In genomic region chr10:116196596-116197415, GRCm38 (mm10) we compare ENCODE assay signal across 8 mouse cellular contexts.
DNase-seq lines count a peak whose midpoint lies in the region; ATAC-seq lines count a peak whose summit lies in the region.

No protein-coding gene starts in this region.

- peak overlapping the region; percentile 33 for H3K4me3 ChIP-seq in heart, embryonic 10.5 days
- H3K4me3 ChIP-seq in hindbrain, embryonic 11.5 days (ENCODE audit: low read depth, low read length) = no peak overlapping the region
- no peak overlapping the region for H3K4me3 ChIP-seq in neural tube, embryonic 14.5 days (ENCODE audit: low read depth, low read length)

- no peaks in the 10 kb centered on the region for H3K36me3 ChIP-seq in heart, embryonic 10.5 days
- H3K36me3 ChIP-seq in hindbrain, embryonic 11.5 days (ENCODE audit: control insufficient read depth, insufficient read depth, low read length) = no peaks in the 10 kb centered on the region
- no peaks in the 10 kb centered on the region for H3K36me3 ChIP-seq in neural tube, embryonic 14.5 days (ENCODE audit: control insufficient read depth, insufficient read depth, low read length)

- H3K4me1 ChIP-seq in heart, embryonic 10.5 days = peaks cover 10% of the 10 kb centered on the region
- no peaks in the 10 kb centered on the region for H3K4me1 ChIP-seq in hindbrain, embryonic 11.5 days (replicated peaks; ENCODE audit: control insufficient read depth, insufficient read depth, low read length)
- H3K4me1 ChIP-seq in neural tube, embryonic 14.5 days (ENCODE audit: control insufficient read depth, insufficient read depth, low read length) = no peaks in the 10 kb centered on the region

- ATAC-seq in hindbrain, embryonic 11.5 days (ENCODE audit: low FRiP score) = peak; percentile 53
- ATAC-seq in neural tube, embryonic 14.5 days (ENCODE audit: low read depth) = peak; percentile 23; the same call in 1 of the 2 replicates

- no peaks in the 10 kb centered on the region for H3K9me3 ChIP-seq in heart, embryonic 10.5 days
- H3K9me3 ChIP-seq in hindbrain, embryonic 11.5 days (ENCODE audit: control insufficient read depth, low read length) = no peaks in the 10 kb centered on the region
- no peaks in the 10 kb centered on the region for H3K9me3 ChIP-seq in neural tube, embryonic 14.5 days (ENCODE audit: control insufficient read depth, low read length)

- H3K27ac ChIP-seq in heart, embryonic 10.5 days = no peak overlapping the region
- H3K27ac ChIP-seq in hindbrain, embryonic 11.5 days (ENCODE audit: low read depth, low read length) = no peak overlapping the region
- H3K27ac ChIP-seq in neural tube, embryonic 14.5 days (ENCODE audit: low read depth, low read length) = no peak overlapping the region

- DNase-seq in heart, embryonic 10.5 days (ENCODE audit: low spot score) = no peak
- DNase-seq in heart, postnatal 25 days (ENCODE audit: low spot score) = no peak
- DNase-seq in 3T3-L1 (ENCODE audit: low read depth, low spot score) = peak; percentile 80
- peak; percentile 52 to 54 for DNase-seq in cerebellum, postnatal 14 days
- DNase-seq in hindbrain, embryonic 11.5 days (ENCODE audit: low spot score) = peak; percentile 44
- no peak for DNase-seq in adrenal gland, postnatal 36 days
- DNase-seq in kidney, adult 9 months = no peak

- H3K27me3 ChIP-seq in heart, embryonic 10.5 days (ENCODE audit: insufficient read depth, poor library complexity, severe bottlenecking) = 0 out of 2 replicates have a peak, but pooled peaks cover 4% of the 10 kb centered on the region
- H3K27me3 ChIP-seq in hindbrain, embryonic 11.5 days (ENCODE audit: control insufficient read depth, insufficient read depth, low read length) = no peaks in the 10 kb centered on the region
- no peaks in the 10 kb centered on the region for H3K27me3 ChIP-seq in neural tube, embryonic 14.5 days (ENCODE audit: control insufficient read depth, insufficient read depth, low read length)

- intact Hi-C loops in heart, postnatal 25 days (cut with DNase I) = loop anchor here (1.0 to 10.0 kb wide), 7 partner anchors 113 to 872 kb away; no protein-coding TSS in a partner anchor

- 17% methylated on average over 14 of the region's 14 CpGs for WGBS in heart, embryonic 10.5 days
- 22% methylated on average over 14 of the region's 14 CpGs for WGBS in hindbrain, embryonic 11.5 days
- 20% methylated on average over 14 of the region's 14 CpGs for WGBS in neural tube, embryonic 14.5 days

- H3K9ac ChIP-seq in hindbrain, embryonic 11.5 days (ENCODE audit: low read depth, low read length) = no peak overlapping the region
- no peak overlapping the region for H3K9ac ChIP-seq in neural tube, embryonic 14.5 days (replicated peaks; ENCODE audit: low read depth, low read length)

- H3K4me2 ChIP-seq in hindbrain, embryonic 11.5 days (replicated peaks; ENCODE audit: low read depth, low read length) = no peak overlapping the region
- peak overlapping the region; percentile 19; the same call in 1 of the 2 replicates for H3K4me2 ChIP-seq in neural tube, embryonic 14.5 days (ENCODE audit: low read depth, low read length)

Comparison
In these comparisons a context has a peak if more than half of its experiments do, and no peak if none do; other contexts are left out.
1. DNase-seq: peak in 3T3-L1 (single experiment), cerebellum, postnatal 14 days (2 of 2) and hindbrain, embryonic 11.5 days (single experiment); none in heart, embryonic 10.5 days (single experiment), heart, postnatal 25 days (single experiment), adrenal gland, postnatal 36 days (0 of 2) and kidney, adult 9 months (single experiment).